Mouse (Mus musculus): ENCODE data around the gene Pcnx4.

- TF ChIP-seq CTCF (IDR thresholded peaks at IDR 0.05; ENCODE audit: extremely low read depth, insufficient read depth, low read length), result no peak
- no peak for TF ChIP-seq POLR2A (IDR thresholded peaks at IDR 0.05; ENCODE audit: extremely low read depth, insufficient read depth, low read length)
Observed at GRCm38 (mm10) chr12:72525588-72525987, 10.6 kb upstream of the Pcnx4 start.

All from cortical plate, adult 2 months (tissue).